Mouse (Mus musculus): ENCODE measurements around the gene Prkn. TPM values are rescaled to one million over a fixed set of nuclear protein-coding genes. Genes with fewer than 3 reads are reported as not detected.

Gene Prkn
- total RNA-seq, 2 experiments from 2014 or later = 12.7 to 15.9 TPM

- no peak for DNase-seq
Observed at GRCm38 (mm10) chr17:11854571-11854970, 1014.4 kb downstream of the Prkn start.

GRCm38 (mm10) chr17:11858772-11859405 lies 1018.7 kb downstream of the Prkn start:
- DNase-seq = no peak

- no peak for DNase-seq
Observed at GRCm38 (mm10) chr17:11861178-11861577, 1021.0 kb downstream of the Prkn start.

- no peak for DNase-seq
Observed at GRCm38 (mm10) chr17:11862360-11862759, 1022.2 kb downstream of the Prkn start.

- no peak for DNase-seq
Observed at GRCm38 (mm10) chr17:11863017-11863416, 1022.8 kb downstream of the Prkn start.

- DNase-seq = no peak
Observed at GRCm38 (mm10) chr17:11866231-11866630, 1026.0 kb downstream of the Prkn start.

GRCm38 (mm10) chr17:11867334-11868095 lies 1027.3 kb downstream of the Prkn start:
- no peak for DNase-seq

- no peak for DNase-seq
Observed at GRCm38 (mm10) chr17:11870546-11870945, 1030.4 kb downstream of the Prkn start.

GRCm38 (mm10) chr17:11876240-11876639 lies 1036.1 kb downstream of the Prkn start:
- no peak for DNase-seq

- DNase-seq = no peak
Observed at GRCm38 (mm10) chr17:11881110-11881820, 1041.1 kb downstream of the Prkn start.

- no peak for DNase-seq
Observed at GRCm38 (mm10) chr17:11885601-11886000, 1045.4 kb downstream of the Prkn start.

- DNase-seq = no peak
Observed at GRCm38 (mm10) chr17:11886963-11887362, 1046.8 kb downstream of the Prkn start.

GRCm38 (mm10) chr17:11887591-11888205 lies 1047.5 kb downstream of the Prkn start:
- DNase-seq = no peak

GRCm38 (mm10) chr17:11888806-11889205 lies 1048.6 kb downstream of the Prkn start:
- DNase-seq = no peak

GRCm38 (mm10) chr17:11900300-11900699 lies 1060.1 kb downstream of the Prkn start:
- DNase-seq = no peak

GRCm38 (mm10) chr17:11901731-11902130 lies 1061.5 kb downstream of the Prkn start:
- DNase-seq = no peak

GRCm38 (mm10) chr17:11903001-11903400 lies 1062.8 kb downstream of the Prkn start:
- DNase-seq = no peak

GRCm38 (mm10) chr17:11910668-11911398 lies 1070.6 kb downstream of the Prkn start:
- no peak for DNase-seq

- no peak for DNase-seq
Observed at GRCm38 (mm10) chr17:11912136-11912535, 1072.0 kb downstream of the Prkn start.

- DNase-seq = no peak
Observed at GRCm38 (mm10) chr17:11912872-11913365, 1072.7 kb downstream of the Prkn start.

GRCm38 (mm10) chr17:11913620-11914019 lies 1073.4 kb downstream of the Prkn start:
- no peak for DNase-seq

GRCm38 (mm10) chr17:11914451-11914850 lies 1074.3 kb downstream of the Prkn start:
- no peak for DNase-seq

Data from gastrocnemius, postnatal 10 days (tissue).